Mouse (Mus musculus): ENCODE measurements around the gene Oprd1. TPM values are rescaled to one million over a fixed set of nuclear protein-coding genes. Genes with fewer than 3 reads are reported as not detected.

Gene Oprd1
- total RNA-seq, 2 experiments from 2014 or later, result 0.51 to 0.55 TPM

GRCm38 (mm10) chr4:132079555-132080275 lies 64.6 kb downstream of the Oprd1 start:
- DNase-seq, result peak; percentile 80

GRCm38 (mm10) chr4:132078296-132078714 lies 66.0 kb downstream of the Oprd1 start:
- DNase-seq, result peak; percentile 56

- no peak for DNase-seq
These were observed 66.8 kb downstream of the Oprd1 start for GRCm38 (mm10) chr4:132077445-132077844.

- DNase-seq, result peak; percentile 65
These were observed 67.5 kb downstream of the Oprd1 start for GRCm38 (mm10) chr4:132076480-132077405.

- DNase-seq, result peak; percentile 35
These were observed 68.5 kb downstream of the Oprd1 start for GRCm38 (mm10) chr4:132075796-132076195.

GRCm38 (mm10) chr4:132074933-132075769 lies 69.1 kb downstream of the Oprd1 start, which contains the start of gene Epb41:
Gene Epb41, minus strand, starts transcription at chr4:132075321.
- peak; percentile 99 for DNase-seq

- peak; percentile 72 for DNase-seq
These were observed 70.0 kb downstream of the Oprd1 start, which contains the start of gene Gm10300 for GRCm38 (mm10) chr4:132074077-132074932. Gene Gm10300, plus strand, starts transcription at chr4:132074697.

- DNase-seq, result peak; percentile 62
These were observed 71.3 kb downstream of the Oprd1 start for GRCm38 (mm10) chr4:132072946-132073345.

GRCm38 (mm10) chr4:132072156-132072555 lies 72.1 kb downstream of the Oprd1 start:
- DNase-seq, result no peak

GRCm38 (mm10) chr4:132071674-132072073 lies 72.6 kb downstream of the Oprd1 start:
- DNase-seq, result no peak

- no peak for DNase-seq
These were observed 76.4 kb downstream of the Oprd1 start for GRCm38 (mm10) chr4:132067938-132068235.

GRCm38 (mm10) chr4:132067112-132067937 lies 77.0 kb downstream of the Oprd1 start:
- no peak for DNase-seq

- DNase-seq, result peak; percentile 88
These were observed 78.0 kb downstream of the Oprd1 start for GRCm38 (mm10) chr4:132066101-132066773.

GRCm38 (mm10) chr4:132065578-132065977 lies 78.7 kb downstream of the Oprd1 start:
- no peak for DNase-seq

GRCm38 (mm10) chr4:132064550-132064949 lies 79.7 kb downstream of the Oprd1 start:
- no peak for DNase-seq

- no peak for DNase-seq
These were observed 81.1 kb downstream of the Oprd1 start for GRCm38 (mm10) chr4:132062934-132063884.

- no peak for DNase-seq
These were observed 82.0 kb downstream of the Oprd1 start for GRCm38 (mm10) chr4:132062289-132062688.
